Mouse (Mus musculus) neural tube, embryonic 13.5 days (tissue): ENCODE measurements around the gene Nkpd1. TPM values are rescaled to one million over a fixed set of nuclear protein-coding genes. Genes with fewer than 3 reads are reported as not detected.
A peak's percentile ranks its signal among the peaks of the same experiment; 100 is the strongest.

Experiments
- ATAC-seq: fragments of 200-750 bp; cut with Nextera tagmentation; 2 replicates; pipeline ENCODE4 v1.8.0; 2017; ENCODE audit warnings: low read depth, mild to moderate bottlenecking, moderate TSS enrichment, moderate library complexity
- H3K27ac ChIP-seq: fragments of 300-500 bp; sonication (generic); replicated peaks from 2 replicates; pipeline ENCODE4 v1.5.1; 2015; ENCODE audit warnings: moderate library complexity, mild to moderate bottlenecking, inconsistent platforms
- H3K27me3 ChIP-seq: fragments of 300-500 bp; sonication (generic); 2 replicates; pipeline ENCODE4 v1.6.1; 2015; ENCODE audit warnings: mild to moderate bottlenecking, inconsistent platforms
- H3K36me3 ChIP-seq: fragments of 300-500 bp; sonication (generic); 2 replicates; pipeline ENCODE4 v1.6.1; 2015; ENCODE audit warnings: mild to moderate bottlenecking, inconsistent platforms
- H3K4me1 ChIP-seq: fragments of 300-500 bp; sonication (generic); replicated peaks from 2 replicates; pipeline ENCODE4 v1.6.1; 2015; ENCODE audit warnings: inconsistent platforms
- H3K4me2 ChIP-seq: fragments of 300-500 bp; sonication (generic); 2 replicates; pipeline ENCODE4 v1.6.1; 2015; ENCODE audit warnings: inconsistent platforms, mild to moderate bottlenecking, moderate library complexity
- H3K4me3 ChIP-seq: fragments of 300-500 bp; sonication (generic); 2 replicates; pipeline ENCODE4 v1.5.1; 2015; ENCODE audit warnings: mild to moderate bottlenecking, inconsistent platforms
- H3K9ac ChIP-seq: fragments of 300-500 bp; sonication (generic); 2 replicates; pipeline ENCODE4 v1.6.1; 2015; ENCODE audit warnings: moderate library complexity, mild to moderate bottlenecking, inconsistent platforms
- H3K9me3 ChIP-seq: fragments of 300-500 bp; sonication (generic); 2 replicates; pipeline ENCODE4 v1.6.1; 2016; ENCODE audit warnings: inconsistent platforms
- WGBS: fragments of 180-500 bp; shearing (Covaris S2); methylation state at CpG from one replicate; pipeline ENCODE4 v1.1.7; 2015; 5-methylcytosine and 5-hydroxymethylcytosine counted together
- polyA plus RNA-seq: library from polyadenylated mRNA; unstranded; fragments of >200 nt; fragmentation: Nextera tagmentation; extraction: Ambion mirVana; gene quantifications from 2 replicates; pipeline ENCODE4 v1.2.1, GENCODE M21; 2015

Nkpd1 gene
- polyA plus RNA-seq, 1 experiment from 2014 or later: 0.14 TPM

DNA sequence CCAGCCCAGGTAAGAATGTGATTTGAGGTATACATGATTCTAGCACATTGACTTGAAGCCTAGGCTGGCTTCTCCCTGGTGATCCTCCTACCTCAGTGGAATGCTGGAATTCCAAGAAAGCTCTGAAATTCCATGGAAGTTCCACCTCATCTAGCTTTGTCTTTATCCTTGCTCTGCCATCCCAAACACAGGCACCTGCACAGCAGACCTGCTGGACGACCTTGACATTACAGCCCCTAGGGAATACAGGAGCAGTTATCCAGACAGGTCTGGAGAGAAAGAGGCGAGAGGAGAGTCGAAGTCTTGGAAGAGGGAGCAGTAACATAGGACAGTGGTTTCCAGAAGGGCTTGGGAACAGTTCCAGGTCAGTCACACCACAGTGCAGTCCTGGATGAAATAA lies 52.0 kb downstream of the Nkpd1 start:
- Histone ChIP-seq H3K4me2 (no peak overlapping the region), H3K4me3 (no peak overlapping the region)
- ATAC-seq: no peak

DNA sequence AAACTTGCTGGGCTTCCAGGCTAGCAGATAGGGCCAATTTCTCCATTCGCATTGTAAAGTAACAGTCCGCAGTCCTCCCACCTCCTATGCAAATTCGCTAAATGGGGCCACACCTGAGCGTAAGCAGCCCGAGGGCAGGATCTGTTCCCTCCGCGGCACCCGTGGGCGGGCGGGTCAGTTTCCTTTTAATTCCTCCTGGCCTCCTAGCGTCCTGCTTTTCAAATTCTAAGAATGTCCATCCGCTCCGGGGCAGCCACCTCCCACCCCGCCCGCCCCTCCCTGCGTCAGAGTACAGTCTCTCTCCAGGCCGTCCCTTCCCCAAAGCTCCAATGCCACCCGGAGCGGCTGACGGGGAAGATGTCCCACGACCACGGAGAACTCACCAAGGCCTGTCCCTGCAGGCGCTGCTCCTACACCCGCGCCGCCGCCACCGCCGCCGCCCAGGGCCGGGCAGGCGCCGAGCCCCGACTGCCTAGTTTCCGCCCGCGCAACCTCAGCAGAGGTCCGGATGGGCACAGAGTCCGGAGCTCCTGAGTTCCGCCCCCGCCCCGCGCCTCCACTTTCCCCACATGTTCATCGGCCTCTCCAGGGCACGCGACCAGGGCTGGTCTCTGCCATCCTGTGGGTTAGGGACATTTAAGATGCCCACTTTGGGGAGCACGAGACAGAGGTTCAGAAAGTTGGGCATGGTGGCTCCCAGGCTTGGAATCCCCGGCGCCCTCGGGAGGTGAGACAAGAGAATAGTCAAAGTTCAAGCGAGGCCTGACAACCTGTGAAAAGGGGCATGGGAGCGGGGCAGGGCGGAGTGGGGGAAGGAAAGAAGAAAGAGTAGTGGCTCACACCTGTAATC lies 55.5 kb downstream of the Nkpd1 start:
- under 1% methylated on average over 52 of the region's 53 CpGs for WGBS
- peak overlapping the region; percentile 79 for H3K27ac ChIP-seq
- H3K4me1 ChIP-seq: peaks cover 38% of the 10 kb centered on the region
- H3K27me3 ChIP-seq: peaks cover 37% of the 10 kb centered on the region
- no peaks in the 10 kb centered on the region for H3K9me3 ChIP-seq
- H3K4me3 ChIP-seq: peak overlapping the region; percentile 67
- H3K9ac ChIP-seq: peak overlapping the region; percentile 84
- ATAC-seq: peak; percentile 82
- peak overlapping the region; percentile 78 for H3K4me2 ChIP-seq
- H3K36me3 ChIP-seq: peaks cover 22% of the 10 kb centered on the region

More for the DNA sequence above, 52.0 kb downstream of the Nkpd1 start:
- Histone ChIP-seq H3K9me3 (no peaks in the 10 kb centered on the region), H3K9ac (no peak overlapping the region), H3K4me1 (peaks cover 26% of the 10 kb centered on the region), H3K27ac (no peak overlapping the region), H3K36me3 (peaks cover 39% of the 10 kb centered on the region), H3K27me3 (peaks cover 2% of the 10 kb centered on the region)
- 85% methylated on average over 3 of the region's 3 CpGs for WGBS

DNA sequence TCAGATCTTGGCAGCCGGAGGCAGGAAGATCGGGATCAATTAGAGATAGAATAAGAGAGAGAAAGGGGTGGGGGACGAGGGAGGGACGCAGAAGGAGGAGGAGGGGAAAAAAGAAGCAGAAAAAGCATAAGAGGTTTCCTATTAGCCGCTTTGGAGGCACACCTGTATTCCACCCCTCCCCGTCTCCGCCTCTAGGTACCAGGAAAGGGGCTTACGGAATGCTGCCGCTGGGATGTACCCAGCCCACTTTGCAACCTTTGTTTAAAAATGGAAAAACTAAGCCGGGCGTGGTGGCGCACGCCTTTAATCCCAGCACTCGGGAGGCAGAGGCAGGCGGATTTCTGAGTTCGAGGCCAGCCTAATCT lies 56.1 kb downstream of the Nkpd1 start:
- peak; percentile 37; the same call in 1 of the 2 replicates for ATAC-seq
- H3K36me3 ChIP-seq: peaks cover 17% of the 10 kb centered on the region
- peak overlapping the region; percentile 79; the same call in 1 of the 2 replicates for H3K27ac ChIP-seq
- H3K4me1 ChIP-seq: peaks cover 38% of the 10 kb centered on the region
- H3K9me3 ChIP-seq: no peaks in the 10 kb centered on the region
- peaks cover 43% of the 10 kb centered on the region for H3K27me3 ChIP-seq
- 26% methylated on average over 16 of the region's 16 CpGs for WGBS
- peak overlapping the region; percentile 78 for H3K4me2 ChIP-seq
- peak overlapping the region; percentile 67 for H3K4me3 ChIP-seq
- peak overlapping the region; percentile 84 for H3K9ac ChIP-seq

Other genes with a start within 250 kb of the Nkpd1 start
- gene Vasp, start 246.0 kb upstream of the Nkpd1 start, polyA plus RNA-seq: 41.2 and 46.3 TPM in 2 replicates
- 0.41 and 0.59 TPM in 2 replicates for gene Ppm1n, start 237.8 kb upstream of the Nkpd1 start, polyA plus RNA-seq
- gene Rtn2, start 235.2 kb upstream of the Nkpd1 start, polyA plus RNA-seq: 103 and 117 TPM in 2 replicates
- 0.06 and 0.19 TPM in 2 replicates for gene Fosb, start 207.8 kb upstream of the Nkpd1 start, polyA plus RNA-seq
- gene Ercc1, start 173.1 kb upstream of the Nkpd1 start, polyA plus RNA-seq: 90.7 and 96.1 TPM in 2 replicates
- 19.8 and 21.1 TPM in 2 replicates for gene Cd3eap, start 158.4 kb upstream of the Nkpd1 start, polyA plus RNA-seq
- gene Ppp1r13l, start 158.1 kb upstream of the Nkpd1 start, polyA plus RNA-seq: 1.2 and 3.4 TPM in 2 replicates
- 18.6 and 20.5 TPM in 2 replicates for gene Ercc2, start 135.8 kb upstream of the Nkpd1 start, polyA plus RNA-seq
- gene Klc3, start 113.7 kb upstream of the Nkpd1 start, polyA plus RNA-seq: 4.0 and 5.3 TPM in 2 replicates
- gene Ckm, start 113.1 kb upstream of the Nkpd1 start, polyA plus RNA-seq: 1.1 and 1.3 TPM in 2 replicates
- 14.9 and 16.1 TPM in 2 replicates for gene Mark4, start 59.0 kb upstream of the Nkpd1 start, polyA plus RNA-seq
- 0.32 and 0.52 TPM in 2 replicates for gene Exoc3l2, start 54.5 kb upstream of the Nkpd1 start, polyA plus RNA-seq
- 3.5 and 3.6 TPM in 2 replicates for gene Bloc1s3, start 9.5 kb upstream of the Nkpd1 start, polyA plus RNA-seq
- gene Trappc6a, start 9.4 kb upstream of the Nkpd1 start, polyA plus RNA-seq: 46.4 and 49.0 TPM in 2 replicates
- gene Ppp1r37, start 45.2 kb downstream of the Nkpd1 start, polyA plus RNA-seq: 32.7 and 36.5 TPM in 2 replicates
- 0.40 TPM in 1 of 2 replicates, not detected in the other for gene Zfp296, start 59.4 kb downstream of the Nkpd1 start, polyA plus RNA-seq
- gene Gemin7, start 59.8 kb downstream of the Nkpd1 start, polyA plus RNA-seq: 153 and 159 TPM in 2 replicates
- gene Clasrp, start 86.6 kb downstream of the Nkpd1 start, polyA plus RNA-seq: 52.9 and 61.6 TPM in 2 replicates
- gene Relb, start 111.6 kb downstream of the Nkpd1 start, polyA plus RNA-seq: 5.6 and 6.6 TPM in 2 replicates
- gene Clptm1, start 147.2 kb downstream of the Nkpd1 start, polyA plus RNA-seq: 110 and 118 TPM in 2 replicates
- 1.0 TPM in 1 of 2 replicates, not detected in the other for gene Apoc2, start 160.1 kb downstream of the Nkpd1 start, polyA plus RNA-seq
- not detected in 2 replicates for gene Gm44805, start 163.6 kb downstream of the Nkpd1 start, polyA plus RNA-seq
- gene Apoc4, start 163.6 kb downstream of the Nkpd1 start, polyA plus RNA-seq: 0.08 TPM in 1 of 2 replicates, not detected in the other
- 4.4 and 6.6 TPM in 2 replicates for gene Apoc1, start 174.8 kb downstream of the Nkpd1 start, polyA plus RNA-seq
- 408 and 440 TPM in 2 replicates for gene Apoe, start 181.3 kb downstream of the Nkpd1 start, polyA plus RNA-seq
- 117 and 134 TPM in 2 replicates for gene Tomm40, start 197.6 kb downstream of the Nkpd1 start, polyA plus RNA-seq
- gene Nectin2, start 232.6 kb downstream of the Nkpd1 start, polyA plus RNA-seq: 54.6 and 56.2 TPM in 2 replicates